Mouse (Mus musculus) erythroblast, embryonic 14.5 days (primary cell): ENCODE results near the gene Msmb. TPM values are rescaled to one million over a fixed set of nuclear protein-coding genes. Genes with fewer than 3 reads are reported as not detected.

Experiments
- H3K27me3 ChIP-seq: 2 replicates; pipeline ENCODE4 v1.6.1; 2012; ENCODE audit warnings: inconsistent platforms; ENCODE audit not compliant: control insufficient read depth
- H3K36me3 ChIP-seq: 2 replicates; pipeline ENCODE4 v1.6.1; 2012; ENCODE audit warnings: mild to moderate bottlenecking, inconsistent platforms; ENCODE audit not compliant: control insufficient read depth
- H3K4me1 ChIP-seq: 2 replicates; pipeline ENCODE4 v1.6.1; 2012; ENCODE audit warnings: inconsistent platforms; ENCODE audit not compliant: control insufficient read depth
- H3K4me3 ChIP-seq: replicated peaks from 2 replicates; pipeline ENCODE3; 2012; ENCODE audit warnings: moderate library complexity, mild to moderate bottlenecking, inconsistent platforms
- H3K9me3 ChIP-seq: 2 replicates; pipeline ENCODE4 v1.6.1; 2012; ENCODE audit warnings: low read length, inconsistent platforms, mixed read lengths; ENCODE audit not compliant: control insufficient read depth
- GATA1 ChIP-seq: IDR thresholded peaks from 2 replicates; pipeline ENCODE4 v1.6.1; 2012; ENCODE audit warnings: low read length, inconsistent platforms, mixed read lengths
- TAL1 ChIP-seq: IDR thresholded peaks from 3 replicates; pipeline ENCODE4 v1.6.1; 2012; ENCODE audit warnings: low read length, inconsistent platforms, mixed read lengths
- polyA plus RNA-seq: library from polyadenylated mRNA; stranded (reverse); fragments of >175 nt; gene quantifications from 2 replicates; pipeline ENCODE4 v1.2.3, GENCODE M21; 2012

Gene Msmb
- polyA plus RNA-seq, 1 experiment, result not detected

GRCm38 (mm10) chr14:32160563-32160962 is 18.7 kb downstream of the Msmb start:
- H3K36me3 ChIP-seq, result peaks cover 27% of the 10 kb centered on the region
- no peaks in the 10 kb centered on the region for H3K27me3 ChIP-seq
- H3K9me3 ChIP-seq, result peaks cover 3% of the 10 kb centered on the region
- H3K4me3 ChIP-seq, result peak overlapping the region; percentile 79
- TF ChIP-seq GATA1, result no peak
- no peak for TF ChIP-seq TAL1
- peaks cover 77% of the 10 kb centered on the region for H3K4me1 ChIP-seq

- TF ChIP-seq GATA1 (no peak; the same call in 1 of the 2 replicates), TAL1 (no peak; the same call in 2 of the 3 replicates)
- peaks cover 76% of the 10 kb centered on the region for H3K4me1 ChIP-seq
- peaks cover 3% of the 10 kb centered on the region for H3K9me3 ChIP-seq
- peak overlapping the region; percentile 79 for H3K4me3 ChIP-seq
- no peaks in the 10 kb centered on the region for H3K27me3 ChIP-seq
- H3K36me3 ChIP-seq, result peaks cover 28% of the 10 kb centered on the region
Observed at GRCm38 (mm10) chr14:32161090-32161885, 19.5 kb downstream of the Msmb start.

GRCm38 (mm10) chr14:32162231-32162630 is 20.4 kb downstream of the Msmb start:
- no peak for TF ChIP-seq GATA1
- TF ChIP-seq TAL1, result no peak
- peaks cover 82% of the 10 kb centered on the region for H3K4me1 ChIP-seq
- no peaks in the 10 kb centered on the region for H3K27me3 ChIP-seq
- peaks cover 3% of the 10 kb centered on the region for H3K9me3 ChIP-seq
- peaks cover 38% of the 10 kb centered on the region for H3K36me3 ChIP-seq
- H3K4me3 ChIP-seq, result no peak overlapping the region

- Histone ChIP-seq H3K27me3 (no peaks in the 10 kb centered on the region), H3K4me1 (peaks cover 87% of the 10 kb centered on the region), H3K4me3 (no peak overlapping the region), H3K36me3 (peaks cover 49% of the 10 kb centered on the region), H3K9me3 (peaks cover 3% of the 10 kb centered on the region)
- TF ChIP-seq GATA1 (no peak), TAL1 (no peak)
Observed at GRCm38 (mm10) chr14:32163203-32163888, 21.5 kb downstream of the Msmb start.

GRCm38 (mm10) chr14:32164173-32165051 is 22.6 kb downstream of the Msmb start:
- H3K4me3 ChIP-seq, result peak overlapping the region; percentile 85
- TF ChIP-seq TAL1, result no peak
- TF ChIP-seq GATA1, result no peak
- H3K36me3 ChIP-seq, result peaks cover 58% of the 10 kb centered on the region
- H3K9me3 ChIP-seq, result no peaks in the 10 kb centered on the region
- no peaks in the 10 kb centered on the region for H3K27me3 ChIP-seq
- peaks cover 85% of the 10 kb centered on the region for H3K4me1 ChIP-seq

GRCm38 (mm10) chr14:32165278-32166061 is 23.6 kb downstream of the Msmb start:
- no peak for TF ChIP-seq GATA1
- TF ChIP-seq TAL1, result no peak
- Histone ChIP-seq H3K4me3 (peak overlapping the region; percentile 85), H3K36me3 (peaks cover 68% of the 10 kb centered on the region), H3K9me3 (no peaks in the 10 kb centered on the region), H3K27me3 (no peaks in the 10 kb centered on the region), H3K4me1 (peaks cover 89% of the 10 kb centered on the region)

GRCm38 (mm10) chr14:32166062-32166441 is 24.2 kb downstream of the Msmb start:
- Histone ChIP-seq H3K36me3 (peaks cover 74% of the 10 kb centered on the region), H3K9me3 (no peaks in the 10 kb centered on the region), H3K4me3 (peak overlapping the region; percentile 85), H3K27me3 (no peaks in the 10 kb centered on the region), H3K4me1 (peaks cover 89% of the 10 kb centered on the region)
- TF ChIP-seq TAL1, result no peak
- TF ChIP-seq GATA1, result no peak

GRCm38 (mm10) chr14:32166840-32167239 is 25.0 kb downstream of the Msmb start:
- H3K4me3 ChIP-seq, result peak overlapping the region; percentile 85
- H3K9me3 ChIP-seq, result no peaks in the 10 kb centered on the region
- TF ChIP-seq GATA1 (no peak), TAL1 (no peak)
- H3K36me3 ChIP-seq, result peaks cover 77% of the 10 kb centered on the region
- peaks cover 87% of the 10 kb centered on the region for H3K4me1 ChIP-seq
- no peaks in the 10 kb centered on the region for H3K27me3 ChIP-seq
